Mouse (Mus musculus) small intestine, adult 2 months (tissue): Measurements from ENCODE around the gene Vmn1r21.

Source experiments
- CTCF ChIP-seq: fragments of 200-500 bp; IDR thresholded peaks from 2 replicates; pipeline ENCODE4 v1.5.1; 2012; ENCODE audit warnings: low read depth, mild to moderate bottlenecking, control low read depth, inconsistent platforms, low read length, moderate library complexity, mixed read lengths; ENCODE audit not compliant: insufficient replicate concordance, insufficient read length; ENCODE audit errors: extremely low read depth
- POLR2A ChIP-seq: fragments of 200-500 bp; IDR thresholded peaks from 2 replicates; pipeline ENCODE4 v1.6.1; 2012; ENCODE audit warnings: low read depth, mild to moderate bottlenecking, control low read depth, inconsistent platforms, low read length, moderate library complexity

- TF ChIP-seq CTCF (no peak), POLR2A (no peak)
Measured at GRCm38 (mm10) chr6:57796853-57797423, 53.2 kb downstream of the Vmn1r21 start.
